Mouse (Mus musculus): Measurements from ENCODE around the gene Col23a1. TPM values are rescaled to one million over a fixed set of nuclear protein-coding genes. Genes with fewer than 3 reads are reported as not detected.
"Not testable (repeated sequence)": the region's sequence is repeated elsewhere in the genome, so short reads cannot be mapped to it uniquely, and the experiment has no call there.

Col23a1 gene
- polyA plus RNA-seq, 1 experiment from 2014 or later: 5.8 TPM

DNA sequence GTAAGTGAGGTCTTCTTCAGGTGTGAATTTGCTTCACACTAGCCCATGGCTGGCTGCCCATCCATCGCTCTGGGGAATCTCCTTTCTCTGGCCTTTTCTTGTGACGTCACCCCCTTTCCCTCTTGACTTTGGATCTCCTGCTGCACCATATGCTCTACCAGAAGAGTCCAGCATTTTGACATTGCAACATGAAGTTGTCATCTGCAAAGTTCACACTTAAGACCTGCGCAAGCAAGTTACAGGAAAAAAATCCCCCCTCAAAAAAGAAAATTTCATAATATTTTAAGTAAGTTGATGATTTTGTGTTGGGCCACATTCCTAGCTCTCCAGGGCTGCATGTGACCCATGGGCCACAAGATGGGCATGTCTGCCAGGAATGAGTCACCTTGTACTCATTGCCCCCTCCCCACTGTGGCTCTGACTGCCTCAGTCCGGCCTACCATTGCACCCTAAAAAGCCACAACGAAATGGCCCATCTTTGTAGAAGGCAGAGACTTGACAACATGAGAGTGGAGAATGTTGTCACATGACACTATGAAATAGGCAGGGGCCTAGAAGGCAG is 54.1 kb downstream of the Col23a1 start:
- WGBS: 77% methylated on average over 5 of the region's 5 CpGs
- Histone ChIP-seq H3K4me1 (ENCODE audit: insufficient read depth, low read length) (peaks cover 4% of the 10 kb centered on the region; the same call in 1 of the 2 replicates), H3K27me3 (ENCODE audit: insufficient read depth, low read length) (no peaks in the 10 kb centered on the region), H3K9me3 (ENCODE audit: low read length) (no peaks in the 10 kb centered on the region), H3K36me3 (ENCODE audit: insufficient read depth, low read length) (no peaks in the 10 kb centered on the region), H3K9ac (replicated peaks; ENCODE audit: low read length) (no peak overlapping the region), H3K4me2 (replicated peaks; ENCODE audit: low read depth, low read length) (no peak overlapping the region), H3K27ac (ENCODE audit: low read length) (no peak overlapping the region), H3K4me3 (ENCODE audit: low read length) (no peak overlapping the region)
- ATAC-seq (ENCODE audit: low FRiP score, low TSS enrichment): no peak

DNA sequence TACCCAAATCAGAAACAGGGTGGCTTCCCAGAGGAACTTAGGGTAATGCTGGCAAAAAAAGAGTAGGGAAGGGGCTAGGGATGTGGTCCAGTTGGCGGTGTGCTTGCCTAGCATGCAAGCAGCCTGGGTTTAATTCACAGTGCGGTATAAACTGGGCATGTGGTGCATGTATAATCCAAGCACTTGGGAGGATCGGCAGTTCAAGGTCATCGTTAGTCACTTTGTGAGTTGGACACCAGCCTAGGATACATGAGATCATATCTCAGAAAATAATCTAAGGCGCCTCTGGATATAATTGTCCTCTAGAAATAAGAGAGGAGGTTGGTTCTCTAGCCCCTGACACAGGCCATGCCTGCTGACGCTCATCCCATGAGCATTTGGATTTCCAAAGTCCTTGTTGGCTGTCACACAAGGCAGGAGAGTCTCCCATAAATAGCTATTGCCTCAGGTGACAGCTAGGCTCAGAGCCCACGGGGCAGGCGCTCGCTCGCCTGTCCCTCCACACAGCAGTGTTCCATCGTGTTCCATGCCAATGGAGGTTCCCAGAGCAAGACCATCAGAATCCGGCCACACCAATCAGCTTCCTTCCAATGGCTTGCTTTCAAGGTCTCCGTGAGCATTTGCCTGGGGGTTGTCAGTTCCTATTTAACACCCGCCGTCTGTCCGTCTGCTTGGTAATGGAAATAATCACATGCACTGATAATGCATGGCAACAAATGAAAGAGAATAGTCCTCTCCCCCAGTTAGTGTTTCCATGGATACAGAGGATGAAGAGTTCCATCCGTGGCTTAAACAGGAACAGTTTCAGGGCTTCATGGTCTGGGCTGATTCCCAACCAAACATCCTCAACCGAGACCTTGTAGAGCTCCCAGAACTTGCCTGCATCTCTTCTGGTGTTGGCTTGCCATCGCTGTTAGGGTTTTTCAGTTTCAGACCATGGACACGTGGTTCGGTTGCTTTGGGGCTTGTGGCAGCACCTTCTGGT is 56.1 kb downstream of the Col23a1 start:
- no peak overlapping the region for H3K27ac ChIP-seq (ENCODE audit: low read length)
- no peak for ATAC-seq (ENCODE audit: low FRiP score, low TSS enrichment)
- WGBS: 88% methylated on average over 21 of the region's 21 CpGs
- no peaks in the 10 kb centered on the region for H3K36me3 ChIP-seq (ENCODE audit: insufficient read depth, low read length)
- peaks cover 4% of the 10 kb centered on the region; the same call in 1 of the 2 replicates for H3K4me1 ChIP-seq (ENCODE audit: insufficient read depth, low read length)
- H3K4me3 ChIP-seq (ENCODE audit: low read length): no peak overlapping the region
- no peak overlapping the region for H3K9ac ChIP-seq (replicated peaks; ENCODE audit: low read length)
- no peaks in the 10 kb centered on the region for H3K9me3 ChIP-seq (ENCODE audit: low read length)
- H3K27me3 ChIP-seq (ENCODE audit: insufficient read depth, low read length): no peaks in the 10 kb centered on the region
- no peak overlapping the region for H3K4me2 ChIP-seq (replicated peaks; ENCODE audit: low read depth, low read length)

DNA sequence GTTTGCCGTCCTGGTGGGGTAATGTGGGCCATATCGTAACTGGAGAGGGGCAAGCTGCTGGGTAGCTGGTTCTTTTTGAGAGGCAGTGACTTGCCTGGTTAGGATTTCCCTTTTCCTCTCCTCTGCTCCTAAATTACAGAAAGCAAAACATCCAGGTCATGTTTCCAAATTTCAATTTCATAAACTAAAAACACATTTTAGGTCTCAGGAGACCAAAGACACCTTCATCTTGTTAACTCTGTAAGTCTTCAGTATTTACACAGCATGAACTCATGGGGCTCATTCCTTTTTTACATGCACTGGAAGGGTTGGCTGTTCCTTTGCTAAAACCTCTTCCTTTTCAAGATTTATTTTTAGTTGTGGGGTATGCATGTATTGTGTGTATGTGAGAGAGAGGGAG is 58.0 kb downstream of the Col23a1 start:
- Histone ChIP-seq H3K4me3 (ENCODE audit: low read length) (no peak overlapping the region), H3K4me1 (ENCODE audit: insufficient read depth, low read length) (peaks cover 4% of the 10 kb centered on the region; the same call in 1 of the 2 replicates), H3K9me3 (ENCODE audit: low read length) (no peaks in the 10 kb centered on the region), H3K27ac (ENCODE audit: low read length) (no peak overlapping the region), H3K36me3 (ENCODE audit: insufficient read depth, low read length) (no peaks in the 10 kb centered on the region), H3K27me3 (ENCODE audit: insufficient read depth, low read length) (no peaks in the 10 kb centered on the region), H3K9ac (replicated peaks; ENCODE audit: low read length) (no peak overlapping the region), H3K4me2 (replicated peaks; ENCODE audit: low read depth, low read length) (no peak overlapping the region)
- WGBS: 57% methylated on average over 2 of the region's 2 CpGs
- no peak for ATAC-seq (ENCODE audit: low FRiP score, low TSS enrichment)

DNA sequence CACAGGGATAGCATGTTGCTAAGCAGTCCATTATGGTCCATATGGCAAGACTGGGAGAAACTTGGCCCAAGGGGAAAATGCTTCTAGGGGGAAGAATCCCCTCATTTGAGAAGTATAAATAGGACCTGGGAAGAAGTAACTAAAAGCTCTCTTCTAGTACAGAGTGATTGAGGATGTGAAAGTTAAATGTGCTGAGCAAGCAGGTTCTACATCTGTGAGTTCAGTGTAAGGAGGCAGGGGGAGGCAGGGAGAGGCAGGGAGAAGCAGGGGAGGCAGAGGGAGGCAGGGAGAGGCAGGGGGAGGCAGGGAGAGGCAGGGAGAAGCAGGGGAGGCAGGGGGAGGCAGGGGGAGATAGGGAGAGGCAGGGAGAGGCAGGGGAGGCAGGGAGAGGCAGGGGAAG is 59.9 kb downstream of the Col23a1 start:
- H3K4me3 ChIP-seq (ENCODE audit: low read length): no peak overlapping the region
- no peak overlapping the region for H3K9ac ChIP-seq (replicated peaks; ENCODE audit: low read length)
- no peak overlapping the region for H3K27ac ChIP-seq (ENCODE audit: low read length)
- peaks cover 3% of the 10 kb centered on the region; the same call in 1 of the 2 replicates for H3K4me1 ChIP-seq (ENCODE audit: insufficient read depth, low read length)
- no peaks in the 10 kb centered on the region for H3K9me3 ChIP-seq (ENCODE audit: low read length)
- no peak for ATAC-seq (ENCODE audit: low FRiP score, low TSS enrichment)
- H3K4me2 ChIP-seq (replicated peaks; ENCODE audit: low read depth, low read length): no peak overlapping the region
- H3K27me3 ChIP-seq (ENCODE audit: insufficient read depth, low read length): no peaks in the 10 kb centered on the region
- H3K36me3 ChIP-seq (ENCODE audit: insufficient read depth, low read length): no peaks in the 10 kb centered on the region

DNA sequence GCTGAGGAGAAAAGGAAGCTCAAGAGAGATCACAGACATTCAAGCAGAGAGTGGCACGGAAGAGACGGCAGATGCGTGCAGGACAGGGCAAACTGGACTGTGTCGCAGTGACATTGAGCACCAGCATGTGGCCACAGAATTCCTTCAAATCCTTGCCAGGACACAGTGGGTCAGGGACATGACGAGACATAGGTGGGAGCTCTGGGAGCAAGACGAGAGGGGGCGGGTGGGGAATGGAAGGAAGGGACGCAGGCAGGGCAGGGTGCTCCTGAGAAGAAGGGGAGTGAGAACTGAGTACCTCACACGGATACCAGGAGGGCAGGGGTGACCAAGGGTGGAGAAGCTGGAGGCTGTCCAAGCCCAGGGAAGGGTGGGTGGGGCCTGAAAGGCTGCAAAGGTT is 61.4 kb downstream of the Col23a1 start:
- no peak for ATAC-seq (ENCODE audit: low FRiP score, low TSS enrichment)
- 68% methylated on average over 9 of the region's 9 CpGs for WGBS

DNA sequence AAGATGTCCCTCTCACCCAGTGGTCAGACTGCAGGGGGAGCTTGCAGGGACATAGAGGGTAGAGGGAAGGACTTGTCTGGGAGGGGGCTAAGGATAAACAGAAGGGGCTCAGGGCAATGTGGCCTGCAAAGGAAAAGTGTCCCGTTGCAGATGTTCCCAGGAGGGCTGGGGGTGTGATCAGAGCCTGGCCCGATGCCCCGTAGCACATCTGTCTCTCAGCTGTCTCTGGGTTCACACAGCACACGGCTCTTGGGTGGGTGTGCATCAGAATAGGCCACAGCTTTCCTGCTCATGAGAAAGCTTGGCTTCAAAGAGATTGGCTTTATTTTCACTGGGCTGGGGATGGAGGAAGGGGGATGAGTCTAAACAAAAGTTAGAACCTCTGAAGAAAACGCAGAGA is 62.1 kb downstream of the Col23a1 start:
- Histone ChIP-seq H3K9ac (replicated peaks; ENCODE audit: low read length) (no peak overlapping the region), H3K9me3 (ENCODE audit: low read length) (no peaks in the 10 kb centered on the region), H3K27ac (ENCODE audit: low read length) (no peak overlapping the region), H3K4me1 (ENCODE audit: insufficient read depth, low read length) (peaks cover 3% of the 10 kb centered on the region; the same call in 1 of the 2 replicates), H3K27me3 (ENCODE audit: insufficient read depth, low read length) (no peaks in the 10 kb centered on the region), H3K36me3 (ENCODE audit: insufficient read depth, low read length) (no peaks in the 10 kb centered on the region), H3K4me3 (ENCODE audit: low read length) (no peak overlapping the region), H3K4me2 (replicated peaks; ENCODE audit: low read depth, low read length) (no peak overlapping the region)
- 25% methylated on average over 5 of the region's 5 CpGs for WGBS
- no peak for ATAC-seq (ENCODE audit: low FRiP score, low TSS enrichment)

More for the DNA sequence above, 61.4 kb downstream of the Col23a1 start:
- Histone ChIP-seq H3K4me1 (ENCODE audit: insufficient read depth, low read length) (peaks cover 3% of the 10 kb centered on the region; the same call in 1 of the 2 replicates), H3K27ac (ENCODE audit: low read length) (no peak overlapping the region), H3K27me3 (ENCODE audit: insufficient read depth, low read length) (no peaks in the 10 kb centered on the region), H3K4me3 (ENCODE audit: low read length) (no peak overlapping the region), H3K36me3 (ENCODE audit: insufficient read depth, low read length) (no peaks in the 10 kb centered on the region), H3K4me2 (replicated peaks; ENCODE audit: low read depth, low read length) (no peak overlapping the region), H3K9ac (replicated peaks; ENCODE audit: low read length) (no peak overlapping the region), H3K9me3 (ENCODE audit: low read length) (no peaks in the 10 kb centered on the region)

DNA sequence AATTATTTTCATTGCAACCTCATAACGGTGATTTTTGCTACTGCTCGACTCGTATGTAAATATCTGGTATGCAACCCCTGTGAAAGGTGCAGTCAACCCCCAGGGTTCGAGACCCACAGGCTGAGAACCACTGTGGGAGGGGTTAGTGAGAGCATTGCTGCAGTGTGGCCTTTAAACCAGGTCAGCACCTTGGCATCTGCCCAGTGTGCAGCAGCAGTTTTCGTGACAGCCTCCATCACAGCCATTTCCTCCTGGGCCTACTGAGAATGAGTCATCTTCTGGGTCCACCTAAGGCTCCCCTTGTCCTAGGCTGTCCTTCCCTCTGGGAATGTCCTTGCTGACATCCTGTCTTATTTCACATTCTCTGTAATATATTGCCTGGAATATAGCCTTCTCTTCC is 64.0 kb downstream of the Col23a1 start:
- H3K27ac ChIP-seq (ENCODE audit: low read length): no peak overlapping the region
- no peaks in the 10 kb centered on the region for H3K9me3 ChIP-seq (ENCODE audit: low read length)
- no peak overlapping the region for H3K4me2 ChIP-seq (replicated peaks; ENCODE audit: low read depth, low read length)
- H3K36me3 ChIP-seq (ENCODE audit: insufficient read depth, low read length): no peaks in the 10 kb centered on the region
- peaks cover 3% of the 10 kb centered on the region; the same call in 1 of the 2 replicates for H3K4me1 ChIP-seq (ENCODE audit: insufficient read depth, low read length)
- H3K27me3 ChIP-seq (ENCODE audit: insufficient read depth, low read length): no peaks in the 10 kb centered on the region
- ATAC-seq (ENCODE audit: low FRiP score, low TSS enrichment): no peak
- WGBS: 57% methylated on average over 5 of the region's 5 CpGs
- H3K4me3 ChIP-seq (ENCODE audit: low read length): no peak overlapping the region
- no peak overlapping the region for H3K9ac ChIP-seq (replicated peaks; ENCODE audit: low read length)

DNA sequence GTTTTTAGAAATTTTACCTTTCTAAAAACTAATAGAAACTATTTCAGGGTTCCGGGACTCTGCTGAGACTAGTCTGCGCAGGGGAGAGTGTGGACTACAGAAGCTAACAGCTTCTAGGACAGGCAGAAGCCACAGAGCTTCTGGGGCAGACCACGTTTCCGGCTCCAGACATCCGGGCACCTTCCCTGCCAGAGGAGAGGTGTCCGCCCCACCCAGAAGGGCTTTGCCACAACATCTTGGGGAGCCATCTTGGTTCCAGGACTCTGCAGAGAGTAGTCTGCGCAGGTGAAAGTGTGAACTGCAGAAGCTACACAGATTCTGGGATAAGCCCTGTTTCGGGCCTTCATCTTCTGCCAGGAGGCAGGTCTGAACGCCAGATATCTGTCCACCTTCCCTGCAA is 69.3 kb downstream of the Col23a1 start:
- not testable (repeated sequence) for H3K9me3 ChIP-seq (ENCODE audit: low read length); H3K4me2 ChIP-seq (replicated peaks; ENCODE audit: low read depth, low read length)
- WGBS: 94% methylated on average over 9 of the region's 9 CpGs

DNA sequence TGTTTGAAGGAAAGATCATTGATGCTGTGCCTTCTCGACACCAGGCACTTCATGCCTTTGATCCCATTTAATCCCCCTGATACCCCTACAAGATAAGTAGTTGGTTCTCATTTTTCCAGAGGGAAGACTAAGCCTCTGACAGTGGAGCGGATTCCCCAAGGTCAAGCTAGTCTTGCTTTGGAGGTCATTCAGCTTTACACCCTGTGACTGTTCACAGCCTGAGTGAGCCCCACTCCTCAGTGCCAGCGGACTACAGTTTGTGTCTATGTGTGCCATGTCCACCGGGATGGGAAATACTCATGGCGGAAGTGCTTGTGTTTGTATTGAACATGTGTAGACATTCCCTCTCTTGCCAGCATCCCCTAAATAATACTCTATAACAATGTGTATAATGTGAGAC is 74.6 kb downstream of the Col23a1 start:
- no peak overlapping the region for H3K27ac ChIP-seq (ENCODE audit: low read length)
- no peak overlapping the region for H3K9ac ChIP-seq (replicated peaks; ENCODE audit: low read length)
- H3K9me3 ChIP-seq (ENCODE audit: low read length): no peaks in the 10 kb centered on the region
- no peaks in the 10 kb centered on the region for H3K27me3 ChIP-seq (ENCODE audit: insufficient read depth, low read length)
- no peak for ATAC-seq (ENCODE audit: low FRiP score, low TSS enrichment)
- H3K4me1 ChIP-seq (ENCODE audit: insufficient read depth, low read length): no peaks in the 10 kb centered on the region
- no peak overlapping the region for H3K4me2 ChIP-seq (replicated peaks; ENCODE audit: low read depth, low read length)
- no peaks in the 10 kb centered on the region for H3K36me3 ChIP-seq (ENCODE audit: insufficient read depth, low read length)
- WGBS: 88% methylated on average over 5 of the region's 5 CpGs
- H3K4me3 ChIP-seq (ENCODE audit: low read length): no peak overlapping the region

More for the DNA sequence above, 69.3 kb downstream of the Col23a1 start:
- not testable (repeated sequence) for H3K9ac ChIP-seq (replicated peaks; ENCODE audit: low read length); H3K4me3 ChIP-seq (ENCODE audit: low read length); H3K27ac ChIP-seq (ENCODE audit: low read length); H3K27me3 ChIP-seq (ENCODE audit: insufficient read depth, low read length); H3K4me1 ChIP-seq (ENCODE audit: insufficient read depth, low read length); H3K36me3 ChIP-seq (ENCODE audit: insufficient read depth, low read length); ATAC-seq (ENCODE audit: low FRiP score, low TSS enrichment)

DNA sequence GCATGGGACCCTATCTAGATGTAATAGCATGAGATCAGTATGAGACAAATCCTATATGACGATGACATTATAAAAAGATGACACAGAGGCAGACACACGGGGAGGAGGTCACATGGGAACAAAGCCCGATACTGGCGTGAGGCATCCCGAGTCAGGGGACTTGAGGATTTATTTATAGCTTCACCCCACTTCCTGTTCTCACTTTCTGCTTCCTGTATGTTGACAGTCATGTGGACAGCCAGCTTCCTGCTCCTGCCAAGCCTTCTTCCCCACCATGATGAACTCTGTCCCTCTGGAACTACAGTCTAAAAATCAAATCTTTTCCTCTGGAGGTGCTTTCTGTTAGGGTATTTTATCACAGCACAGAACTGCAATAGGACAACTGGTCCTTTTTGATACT is 77.6 kb downstream of the Col23a1 start:
- H3K9ac ChIP-seq (replicated peaks; ENCODE audit: low read length): no peak overlapping the region
- 0 out of 2 replicates have a peak, but pooled peaks cover 4% of the 10 kb centered on the region for H3K4me1 ChIP-seq (ENCODE audit: insufficient read depth, low read length)
- H3K9me3 ChIP-seq (ENCODE audit: low read length): no peaks in the 10 kb centered on the region
- no peaks in the 10 kb centered on the region for H3K27me3 ChIP-seq (ENCODE audit: insufficient read depth, low read length)
- no peak overlapping the region for H3K4me2 ChIP-seq (replicated peaks; ENCODE audit: low read depth, low read length)
- no peak overlapping the region for H3K4me3 ChIP-seq (ENCODE audit: low read length)
- whole genome bisulfite sequencing: 55% methylated on average over 5 of the region's 5 CpGs
- H3K27ac ChIP-seq (ENCODE audit: low read length): no peak overlapping the region
- ATAC-seq (ENCODE audit: low FRiP score, low TSS enrichment): no peak
- H3K36me3 ChIP-seq (ENCODE audit: insufficient read depth, low read length): no peaks in the 10 kb centered on the region
